Mouse (Mus musculus) hindlimb bud, embryonic 11.5 days (tissue): ENCODE measurements around the gene Dnajb14.

Experiments used
- DNase-seq: peaks from one replicate; pipeline ENCODE4 v3.0.0-alpha.2; 2012; ENCODE audit warnings: low read depth, low spot score; ENCODE audit errors: extremely low spot score

Gene Dnajb14

GRCm38 (mm10) chr3:137863330-137864123 lies 3.9 kb upstream of the Dnajb14 start:
- no peak for DNase-seq

GRCm38 (mm10) chr3:137864124-137864987 lies 3.1 kb upstream of the Dnajb14 start, which contains the start of gene H2afz:
H2afz (plus strand) TSS chr3:137864487.
- DNase-seq, result peak; percentile 69

- no peak for DNase-seq
Measured at GRCm38 (mm10) chr3:137864988-137865982, 2.2 kb upstream of the Dnajb14 start.

- peak; percentile 54 for DNase-seq
Measured at GRCm38 (mm10) chr3:137867133-137867436, 390 bp upstream of the Dnajb14 start.

- DNase-seq, result no peak
Measured at GRCm38 (mm10) chr3:137868094-137868913, 829 bp downstream of the Dnajb14 start.

- DNase-seq, result no peak
Measured at GRCm38 (mm10) chr3:137869395-137869794, 1.9 kb downstream of the Dnajb14 start.

- DNase-seq, result no peak
Measured at GRCm38 (mm10) chr3:137879313-137879712, 11.8 kb downstream of the Dnajb14 start.

GRCm38 (mm10) chr3:137880109-137880748 lies 12.8 kb downstream of the Dnajb14 start:
- DNase-seq, result no peak

GRCm38 (mm10) chr3:137881093-137881492 lies 13.6 kb downstream of the Dnajb14 start:
- no peak for DNase-seq

- no peak for DNase-seq
Measured at GRCm38 (mm10) chr3:137887961-137888360, 20.5 kb downstream of the Dnajb14 start.

GRCm38 (mm10) chr3:137891089-137891488 lies 23.6 kb downstream of the Dnajb14 start:
- DNase-seq, result no peak

GRCm38 (mm10) chr3:137892118-137892517 lies 24.6 kb downstream of the Dnajb14 start:
- no peak for DNase-seq

- DNase-seq, result no peak
Measured at GRCm38 (mm10) chr3:137893789-137894188, 26.3 kb downstream of the Dnajb14 start.

GRCm38 (mm10) chr3:137895196-137895595 lies 27.7 kb downstream of the Dnajb14 start:
- no peak for DNase-seq

GRCm38 (mm10) chr3:137896386-137896785 lies 28.9 kb downstream of the Dnajb14 start:
- no peak for DNase-seq

- no peak for DNase-seq
Measured at GRCm38 (mm10) chr3:137896867-137897266, 29.4 kb downstream of the Dnajb14 start.

GRCm38 (mm10) chr3:137897685-137898084 lies 30.2 kb downstream of the Dnajb14 start:
- DNase-seq, result no peak

GRCm38 (mm10) chr3:137900149-137900548 lies 32.7 kb downstream of the Dnajb14 start:
- DNase-seq, result no peak

- no peak for DNase-seq
Measured at GRCm38 (mm10) chr3:137913093-137913492, 45.6 kb downstream of the Dnajb14 start.
